Mouse (Mus musculus) frontal cortex, postnatal 14 days (tissue): ENCODE results near the gene Xcr1.

Experiments
- DNase-seq, 2 experiments: peaks; one replicate each; pipeline ENCODE4 v3.0.0; 2022; ENCODE audit warnings: low spot score in 2 of 2

The Xcr1 gene

DNA sequence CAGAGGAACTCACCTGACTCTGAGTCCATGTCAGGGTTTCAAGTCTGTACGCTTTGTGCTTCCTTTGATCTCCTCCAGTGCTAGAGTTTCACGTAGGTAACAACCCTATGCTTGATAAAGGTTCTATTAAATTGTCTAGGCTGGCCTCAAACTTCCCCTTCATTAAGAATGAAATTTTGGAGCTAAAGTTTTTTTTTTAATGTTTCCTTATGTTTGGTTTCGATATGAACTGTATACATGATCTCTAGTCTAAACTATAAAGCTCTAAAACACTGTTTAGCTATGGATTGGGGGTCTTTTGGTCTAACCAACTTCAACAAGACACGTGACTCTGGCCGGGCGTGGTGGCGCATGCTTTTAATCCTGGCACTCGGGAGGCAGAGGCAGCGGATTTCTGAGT is at the start of gene Xcr1:
Xcr1 (minus strand) TSS at position 101 of the 400 bp plus-strand sequence.
- no peak for DNase-seq

- no peak for DNase-seq
Observed at GRCm38 (mm10) chr9:123872049-123872448, 10.2 kb upstream of the Xcr1 start.

DNA sequence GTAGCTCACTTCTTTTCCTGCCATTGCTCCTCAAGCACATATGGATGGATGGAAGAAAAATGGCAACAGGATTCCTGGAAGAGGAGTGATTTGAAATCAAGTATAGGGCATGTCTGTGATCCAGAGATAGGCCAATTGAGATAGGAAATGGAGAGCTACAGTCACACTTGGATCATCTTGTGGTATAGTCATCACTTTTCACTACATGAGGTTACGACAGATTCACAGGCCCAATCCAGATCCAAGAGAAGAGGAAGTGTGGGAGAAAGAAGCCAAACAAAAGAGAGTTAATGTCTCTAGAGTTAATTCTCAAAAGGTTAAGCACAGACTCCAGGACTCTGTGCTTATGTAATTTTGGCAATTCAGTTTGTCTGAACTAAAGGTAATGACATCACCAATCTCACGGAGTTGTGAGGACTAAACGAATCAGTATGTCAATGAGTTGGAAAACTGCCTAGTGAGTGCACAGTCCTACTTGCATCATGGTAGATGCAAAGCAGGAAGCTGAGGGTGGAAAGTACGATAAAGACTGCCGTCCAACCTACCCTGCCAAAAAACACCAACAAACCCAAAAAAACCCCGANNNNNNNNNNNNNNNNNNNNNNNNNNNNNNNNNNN is 7.4 kb upstream of the Xcr1 start:
- DNase-seq: no peak

DNA sequence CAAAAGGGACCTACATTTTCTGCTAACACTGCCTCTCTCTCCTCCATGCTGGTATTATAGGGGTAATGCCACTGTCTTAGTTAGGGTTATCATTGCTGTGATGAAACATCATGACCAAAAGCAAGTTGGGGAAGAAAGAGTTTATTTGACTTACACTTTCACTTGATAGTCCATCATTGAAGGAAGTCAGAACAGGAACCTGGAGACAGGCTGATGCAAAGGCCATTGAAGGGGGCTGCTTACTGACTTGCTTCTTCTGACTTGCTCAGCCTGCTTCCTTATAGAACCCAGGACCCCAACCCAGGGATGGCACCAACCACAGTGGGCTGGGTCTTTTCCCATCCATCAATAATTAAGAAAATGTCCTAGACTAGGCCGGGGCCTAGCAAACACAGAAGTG is 1.8 kb upstream of the Xcr1 start:
- no peak for DNase-seq

- DNase-seq: no peak
Observed at GRCm38 (mm10) chr9:123862895-123863616, 1.2 kb upstream of the Xcr1 start.

GRCm38 (mm10) chr9:123856836-123857235 is 5.0 kb downstream of the Xcr1 start:
- no peak for DNase-seq

DNA sequence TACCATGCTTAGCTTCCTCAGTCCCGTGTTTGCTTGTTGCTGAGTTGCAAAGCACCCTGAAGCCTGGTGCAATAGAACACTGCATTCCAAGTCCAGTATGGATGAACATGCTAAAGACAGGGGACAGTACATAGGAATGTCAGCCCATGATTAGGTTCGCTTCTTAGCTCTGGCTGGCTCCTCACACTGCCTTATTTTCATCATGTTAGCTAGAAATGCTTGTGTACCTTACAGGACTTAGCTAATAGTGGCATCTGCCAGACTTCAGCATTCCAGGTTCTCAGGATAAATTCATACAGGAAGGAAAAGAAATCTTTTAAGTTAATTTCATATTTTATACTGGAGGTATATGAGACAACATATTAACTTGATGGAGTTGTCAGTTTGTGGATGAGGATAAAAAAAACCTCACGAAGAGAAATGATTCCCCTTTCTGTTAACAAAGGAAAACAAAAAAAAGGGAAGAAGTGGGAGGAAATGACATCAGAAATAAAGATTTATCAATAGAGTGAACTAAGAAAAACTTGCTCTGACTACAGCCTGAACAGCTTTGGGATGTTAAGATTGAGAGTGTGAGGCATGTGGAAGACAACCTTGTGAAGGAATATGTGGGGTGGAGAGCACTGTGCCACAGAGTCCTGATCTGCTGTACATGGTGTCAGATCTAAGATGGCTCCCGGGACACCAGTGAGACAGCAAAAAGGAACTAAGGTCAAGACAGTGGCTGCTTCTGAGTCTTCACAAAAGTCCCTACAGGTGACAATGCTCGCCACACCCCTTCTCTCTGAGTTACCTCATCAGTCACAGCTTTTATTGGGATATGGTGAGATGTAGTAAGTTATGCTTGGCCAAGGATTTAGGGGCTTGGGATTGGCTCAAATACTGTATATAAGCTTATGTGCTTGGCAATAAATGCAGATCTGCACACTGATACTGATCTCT is 9.1 kb downstream of the Xcr1 start:
- DNase-seq: no peak

GRCm38 (mm10) chr9:123851713-123852448 is 9.9 kb downstream of the Xcr1 start, which contains the start of gene Fyco1:
Gene Fyco1 (minus strand): TSS chr9:123851899.
- DNase-seq: peak; percentile 90 to 98

DNA sequence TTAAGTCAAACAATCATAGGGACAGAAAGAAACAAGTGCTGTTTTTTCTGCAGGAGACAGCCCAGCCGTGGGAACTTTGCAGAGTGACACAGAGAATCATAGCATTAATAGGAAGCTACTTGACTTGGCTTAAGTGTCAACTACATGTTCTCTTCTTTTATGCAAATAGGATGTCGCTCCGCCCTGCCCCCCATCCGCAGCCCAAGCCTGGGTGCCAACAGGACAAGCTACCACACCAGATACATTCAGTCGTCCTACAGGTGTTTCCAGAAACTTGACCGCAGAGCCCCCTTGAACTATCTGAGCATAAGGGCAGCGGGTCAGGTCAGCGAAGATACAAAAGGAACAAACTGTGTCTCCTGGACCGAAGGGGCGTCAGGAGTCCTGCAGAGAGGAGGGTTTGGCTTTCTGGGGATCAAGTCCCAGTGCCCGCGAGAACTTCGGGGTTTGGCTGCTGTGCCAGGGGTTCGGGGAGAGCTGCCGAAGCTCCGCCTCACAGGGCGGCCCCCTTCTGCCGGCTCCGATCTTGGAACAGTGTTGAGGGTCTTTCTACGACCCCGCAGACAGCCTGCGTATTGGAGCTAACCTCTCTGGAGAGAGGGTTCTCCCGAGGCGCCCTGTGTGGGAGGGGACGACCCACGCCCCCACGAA is 10.6 kb downstream of the Xcr1 start:
- peak; percentile 36 to 41 for DNase-seq

- DNase-seq: no peak
Observed at GRCm38 (mm10) chr9:123850705-123851061, 11.1 kb downstream of the Xcr1 start.

DNA sequence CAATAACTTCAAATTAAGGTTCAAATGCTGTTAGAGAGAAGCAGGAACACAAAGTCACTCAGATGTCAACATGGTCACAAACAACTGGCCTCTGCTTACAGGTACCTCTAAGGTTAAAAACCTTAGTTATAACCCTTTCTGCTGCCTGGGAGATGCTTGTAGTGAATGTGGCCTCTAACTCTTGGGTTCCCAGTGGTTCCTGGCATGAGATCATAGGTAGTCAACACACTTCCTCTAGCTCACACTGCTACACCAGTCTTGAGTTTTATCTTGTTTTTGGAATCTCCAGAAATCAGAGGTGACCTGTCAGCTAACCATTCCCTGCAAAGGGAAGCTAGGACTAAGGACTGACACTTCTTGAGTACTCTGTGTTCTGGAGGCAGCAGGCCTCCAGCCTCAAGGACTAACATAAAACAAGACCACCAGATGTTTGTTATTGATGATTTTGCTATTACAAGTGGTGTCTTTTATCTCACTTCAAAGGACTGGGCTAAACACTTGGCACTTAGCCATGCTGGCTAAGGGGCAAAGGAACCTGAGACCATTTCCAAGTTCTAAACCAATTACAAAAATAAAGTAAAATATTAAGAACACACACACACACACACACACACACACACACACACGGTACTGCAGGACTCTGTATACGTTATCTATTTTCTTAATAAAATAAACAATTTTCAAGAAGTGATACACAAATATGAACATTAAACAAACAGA is 11.7 kb downstream of the Xcr1 start:
- DNase-seq: no peak

DNA sequence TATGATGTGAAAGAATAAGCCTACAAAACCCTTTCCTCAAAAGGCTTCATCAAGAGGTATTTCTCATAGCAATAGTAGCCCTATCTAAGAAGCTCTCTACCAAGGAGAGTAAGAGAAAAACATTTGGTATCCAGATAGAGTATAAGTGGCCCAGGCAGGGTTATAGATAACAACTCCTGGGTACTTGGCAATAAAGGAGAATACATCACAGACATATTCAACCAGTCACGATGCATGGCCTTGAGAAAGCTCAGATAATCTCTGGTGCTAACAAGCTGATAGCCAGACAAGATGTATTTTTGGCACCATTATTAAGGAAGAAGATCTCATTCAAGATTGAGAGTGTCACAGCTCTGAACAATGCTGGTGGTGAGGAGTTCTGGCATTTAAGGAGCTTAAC is 15.3 kb downstream of the Xcr1 start:
- DNase-seq: no peak

DNA sequence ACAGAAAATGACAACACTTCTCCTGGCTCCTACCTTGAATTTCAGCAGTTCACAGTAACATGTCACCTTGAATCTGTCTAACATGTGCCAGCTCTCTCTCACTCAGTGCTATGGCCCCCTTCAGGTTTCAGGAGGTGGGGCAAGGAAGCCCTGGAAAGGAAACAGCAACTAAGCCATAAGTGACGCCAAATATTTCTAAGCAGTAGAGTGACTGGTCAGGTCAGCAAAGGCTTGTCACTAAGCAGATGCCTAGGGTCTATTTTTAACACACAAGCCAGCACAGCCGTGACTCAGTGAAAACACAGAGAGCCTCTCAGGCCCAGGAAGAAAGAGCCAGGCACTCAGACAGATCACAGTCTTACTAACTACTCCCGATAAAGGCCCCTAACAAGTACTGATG is 16.7 kb downstream of the Xcr1 start:
- DNase-seq: no peak

DNA sequence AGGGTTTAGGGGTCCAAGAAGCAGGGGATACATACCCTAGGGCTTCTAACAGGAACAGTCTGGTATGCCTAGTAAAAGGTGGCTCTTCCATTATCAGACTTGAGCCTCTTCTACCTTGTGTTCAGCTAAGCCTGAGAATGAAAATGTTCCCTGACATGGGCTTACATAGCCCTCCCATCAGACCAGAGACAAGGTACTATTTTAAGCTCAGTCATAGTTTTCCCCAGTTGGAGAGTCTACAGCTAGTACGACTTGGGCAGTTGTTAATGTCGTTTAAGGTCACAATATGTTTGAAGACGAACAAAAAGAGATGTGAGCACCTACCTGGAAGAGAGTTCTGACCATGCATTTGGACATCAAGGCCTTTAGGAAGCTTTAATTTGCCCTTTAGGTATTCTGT is 17.4 kb downstream of the Xcr1 start:
- no peak for DNase-seq

GRCm38 (mm10) chr9:123840243-123840642 is 21.6 kb downstream of the Xcr1 start:
- no peak for DNase-seq

DNA sequence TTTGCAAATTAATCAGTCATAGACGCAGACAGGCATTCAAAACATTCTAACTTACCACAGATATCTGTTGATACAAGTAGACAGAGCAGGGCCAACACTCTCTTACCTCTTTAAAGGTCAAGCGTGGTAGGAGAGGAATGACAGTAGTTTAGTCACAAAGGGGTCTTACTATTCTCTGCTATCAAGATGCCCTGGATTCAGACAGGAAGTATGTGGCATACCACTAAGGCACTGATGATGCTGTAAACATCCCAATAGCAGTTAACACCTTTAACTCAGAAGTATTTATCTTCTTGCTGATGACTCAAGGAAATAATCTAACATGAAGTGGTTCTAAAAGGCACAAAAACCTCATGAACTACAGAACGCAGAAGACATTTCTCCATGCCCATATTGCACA is 26.0 kb downstream of the Xcr1 start:
- DNase-seq: no peak

DNA sequence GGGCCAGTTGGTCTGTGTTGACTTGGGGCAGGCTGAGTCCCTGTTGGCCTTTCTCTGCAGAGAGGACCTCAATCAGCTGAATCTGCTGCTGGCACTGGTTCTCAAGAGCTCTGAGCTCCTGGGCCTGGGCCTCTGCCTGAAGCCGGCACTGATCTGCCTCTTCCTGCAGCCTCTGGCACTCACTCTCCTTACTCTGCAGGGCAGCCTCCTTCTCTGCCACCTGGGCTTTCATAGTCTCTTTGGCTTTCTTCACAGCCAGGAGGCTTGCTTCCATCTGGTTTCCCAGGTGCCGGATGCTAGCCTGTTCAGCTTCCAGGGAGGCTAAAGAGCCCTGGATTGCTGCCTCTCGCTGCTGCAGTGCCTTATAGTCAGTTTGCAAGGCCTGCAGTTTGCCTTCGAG is 32.9 kb downstream of the Xcr1 start:
- no peak for DNase-seq

GRCm38 (mm10) chr9:123826631-123827030 is 35.2 kb downstream of the Xcr1 start:
- no peak for DNase-seq

- DNase-seq: no peak
Observed at GRCm38 (mm10) chr9:123818601-123819000, 43.2 kb downstream of the Xcr1 start.

DNA sequence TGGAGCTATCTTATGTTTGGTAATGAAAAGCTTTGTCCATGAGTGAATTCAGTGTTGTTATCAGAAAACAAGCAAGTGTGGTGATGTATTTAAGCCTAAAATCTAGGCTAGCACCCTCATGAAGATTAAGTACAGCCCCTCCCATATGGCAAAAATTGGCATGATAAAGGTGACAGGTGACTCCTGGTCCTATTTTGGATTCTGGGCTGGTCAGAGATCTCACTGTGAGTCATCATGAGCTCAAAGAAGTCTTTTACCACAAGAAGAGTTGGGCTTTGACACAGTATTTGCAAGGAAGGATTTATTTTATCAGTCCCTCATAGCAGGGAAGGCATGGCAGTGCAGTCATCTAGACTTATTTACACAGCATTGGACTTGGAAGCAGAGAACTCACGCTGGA is 45.8 kb downstream of the Xcr1 start:
- no peak for DNase-seq

GRCm38 (mm10) chr9:123815444-123815843 is 46.4 kb downstream of the Xcr1 start:
- DNase-seq: no peak
